Mouse (Mus musculus): ENCODE measurements around the gene Dlg1. TPM values are rescaled to one million over a fixed set of nuclear protein-coding genes. Genes with fewer than 3 reads are reported as not detected.

Gene Dlg1
- polyA plus RNA-seq, 1 experiment from 2014 or later, result 12.7 TPM

GRCm38 (mm10) chr16:31737081-31737480, 73.8 kb downstream of the Dlg1 start:
- no peak overlapping the region for H3K9ac ChIP-seq (replicated peaks; ENCODE audit: low read depth)
- no peaks in the 10 kb centered on the region for H3K4me1 ChIP-seq (ENCODE audit: insufficient read depth, low read depth, low read length)
- H3K27me3 ChIP-seq (replicated peaks; ENCODE audit: insufficient read depth, low read length), result no peaks in the 10 kb centered on the region
- H3K4me3 ChIP-seq (ENCODE audit: low read depth, low read length), result no peak overlapping the region
- H3K4me2 ChIP-seq (replicated peaks; ENCODE audit: low read depth, low read length), result no peak overlapping the region
- no peaks in the 10 kb centered on the region for H3K9me3 ChIP-seq (ENCODE audit: low read length)
- 65% methylated on average over 4 of the region's 4 CpGs for WGBS
- no peak for TF ChIP-seq EP300 (IDR thresholded peaks at IDR 0.05)
- no peak for TF ChIP-seq CTCF (IDR thresholded peaks at IDR 0.05)
- no peak for ATAC-seq
- H3K36me3 ChIP-seq (ENCODE audit: insufficient read depth, low read length), result no peaks in the 10 kb centered on the region
- no peak overlapping the region for H3K27ac ChIP-seq (ENCODE audit: low read length)
- no peak for DNase-seq (ENCODE audit: low spot score)

DNA sequence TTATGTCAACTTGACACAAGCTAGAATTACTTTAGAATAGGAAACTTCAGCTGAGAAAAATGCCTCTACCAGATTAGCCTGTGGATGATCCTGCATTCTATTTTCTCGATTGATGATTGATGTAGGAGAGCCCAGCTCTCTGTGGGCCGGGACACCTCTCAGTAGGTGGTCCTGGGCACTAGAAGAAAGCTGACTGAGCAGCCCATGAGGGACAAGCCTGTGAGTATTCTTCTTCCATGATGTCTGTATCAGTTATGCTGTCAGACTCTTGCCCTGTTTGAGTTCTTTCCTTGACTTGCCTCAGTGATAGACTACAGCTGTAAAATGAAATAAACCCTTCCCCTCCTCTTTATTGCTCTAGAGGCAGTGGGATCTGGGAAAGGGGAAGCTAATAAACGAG, 74.5 kb downstream of the Dlg1 start:
- no peak overlapping the region for H3K4me2 ChIP-seq (replicated peaks; ENCODE audit: low read depth, low read length)
- DNase-seq (ENCODE audit: low spot score) (no peak), ATAC-seq (no peak)
- no peak overlapping the region for H3K9ac ChIP-seq (replicated peaks; ENCODE audit: low read depth)
- H3K9me3 ChIP-seq (ENCODE audit: low read length), result no peaks in the 10 kb centered on the region
- H3K4me1 ChIP-seq (ENCODE audit: insufficient read depth, low read depth, low read length), result no peaks in the 10 kb centered on the region
- no peak overlapping the region for H3K27ac ChIP-seq (ENCODE audit: low read length)
- WGBS, result 45% methylated on average over 3 of the region's 3 CpGs
- H3K4me3 ChIP-seq (ENCODE audit: low read depth, low read length), result no peak overlapping the region
- TF ChIP-seq CTCF (IDR thresholded peaks at IDR 0.05) (no peak), EP300 (IDR thresholded peaks at IDR 0.05) (no peak)
- no peaks in the 10 kb centered on the region for H3K27me3 ChIP-seq (replicated peaks; ENCODE audit: insufficient read depth, low read length)
- H3K36me3 ChIP-seq (ENCODE audit: insufficient read depth, low read length), result no peaks in the 10 kb centered on the region

GRCm38 (mm10) chr16:31740271-31740670, 77.0 kb downstream of the Dlg1 start:
- ATAC-seq (peak; percentile 76), DNase-seq (ENCODE audit: low spot score) (peak; percentile 39)
- Histone ChIP-seq H3K36me3 (ENCODE audit: insufficient read depth, low read length) (no peaks in the 10 kb centered on the region), H3K4me3 (ENCODE audit: low read depth, low read length) (no peak overlapping the region), H3K27ac (ENCODE audit: low read length) (no peak overlapping the region), H3K9ac (replicated peaks; ENCODE audit: low read depth) (no peak overlapping the region), H3K27me3 (replicated peaks; ENCODE audit: insufficient read depth, low read length) (no peaks in the 10 kb centered on the region), H3K4me2 (replicated peaks; ENCODE audit: low read depth, low read length) (no peak overlapping the region), H3K4me1 (ENCODE audit: insufficient read depth, low read depth, low read length) (no peaks in the 10 kb centered on the region), H3K9me3 (ENCODE audit: low read length) (peaks cover 3% of the 10 kb centered on the region; the same call in 1 of the 2 replicates)
- no peak for TF ChIP-seq CTCF (IDR thresholded peaks at IDR 0.05)
- no peak for TF ChIP-seq EP300 (IDR thresholded peaks at IDR 0.05)
- 43% methylated on average over 8 of the region's 8 CpGs for WGBS

GRCm38 (mm10) chr16:31740704-31741103, 77.5 kb downstream of the Dlg1 start:
- no peak overlapping the region for H3K9ac ChIP-seq (replicated peaks; ENCODE audit: low read depth)
- DNase-seq (ENCODE audit: low spot score) (no peak), ATAC-seq (0 out of 2 replicates have a peak, but pooled peaks have one; percentile 38)
- TF ChIP-seq CTCF (IDR thresholded peaks at IDR 0.05), result no peak
- no peak for TF ChIP-seq EP300 (IDR thresholded peaks at IDR 0.05)
- peaks cover 3% of the 10 kb centered on the region; the same call in 1 of the 2 replicates for H3K9me3 ChIP-seq (ENCODE audit: low read length)
- no peaks in the 10 kb centered on the region for H3K27me3 ChIP-seq (replicated peaks; ENCODE audit: insufficient read depth, low read length)
- no peaks in the 10 kb centered on the region for H3K4me1 ChIP-seq (ENCODE audit: insufficient read depth, low read depth, low read length)
- no peak overlapping the region for H3K4me2 ChIP-seq (replicated peaks; ENCODE audit: low read depth, low read length)
- H3K4me3 ChIP-seq (ENCODE audit: low read depth, low read length), result no peak overlapping the region
- WGBS, result 63% methylated on average over 5 of the region's 5 CpGs
- no peak overlapping the region for H3K27ac ChIP-seq (ENCODE audit: low read length)
- H3K36me3 ChIP-seq (ENCODE audit: insufficient read depth, low read length), result no peaks in the 10 kb centered on the region

GRCm38 (mm10) chr16:31750526-31750925, 87.3 kb downstream of the Dlg1 start:
- no peak overlapping the region for H3K4me2 ChIP-seq (replicated peaks; ENCODE audit: low read depth, low read length)
- ATAC-seq (peak; percentile 37; the same call in 1 of the 2 replicates), DNase-seq (ENCODE audit: low spot score) (peak; percentile 67)
- H3K27me3 ChIP-seq (replicated peaks; ENCODE audit: insufficient read depth, low read length), result no peaks in the 10 kb centered on the region
- no peak overlapping the region for H3K27ac ChIP-seq (ENCODE audit: low read length)
- H3K4me3 ChIP-seq (ENCODE audit: low read depth, low read length), result no peak overlapping the region
- TF ChIP-seq CTCF (IDR thresholded peaks at IDR 0.05) (peak; percentile 78), EP300 (IDR thresholded peaks at IDR 0.05) (no peak)
- no peak overlapping the region for H3K9ac ChIP-seq (replicated peaks; ENCODE audit: low read depth)
- no peaks in the 10 kb centered on the region for H3K4me1 ChIP-seq (ENCODE audit: insufficient read depth, low read depth, low read length)
- H3K36me3 ChIP-seq (ENCODE audit: insufficient read depth, low read length), result no peaks in the 10 kb centered on the region
- H3K9me3 ChIP-seq (ENCODE audit: low read length), result no peaks in the 10 kb centered on the region
- WGBS, result 78% methylated on average over 1 of the region's 1 CpGs

- no peaks in the 10 kb centered on the region for H3K4me1 ChIP-seq (ENCODE audit: insufficient read depth, low read depth, low read length)
- TF ChIP-seq CTCF (IDR thresholded peaks at IDR 0.05) (no peak), EP300 (IDR thresholded peaks at IDR 0.05) (no peak)
- 69% methylated on average over 19 of the region's 19 CpGs for WGBS
- H3K4me3 ChIP-seq (ENCODE audit: low read depth, low read length), result no peak overlapping the region
- H3K36me3 ChIP-seq (ENCODE audit: insufficient read depth, low read length), result no peaks in the 10 kb centered on the region
- no peak overlapping the region for H3K9ac ChIP-seq (replicated peaks; ENCODE audit: low read depth)
- DNase-seq (ENCODE audit: low spot score) (no peak), ATAC-seq (no peak)
- no peaks in the 10 kb centered on the region for H3K9me3 ChIP-seq (ENCODE audit: low read length)
- no peak overlapping the region for H3K27ac ChIP-seq (ENCODE audit: low read length)
- no peaks in the 10 kb centered on the region for H3K27me3 ChIP-seq (replicated peaks; ENCODE audit: insufficient read depth, low read length)
- H3K4me2 ChIP-seq (replicated peaks; ENCODE audit: low read depth, low read length), result no peak overlapping the region
Observed at GRCm38 (mm10) chr16:31754172-31755025, 91.2 kb downstream of the Dlg1 start.
